In genomic region chr4:102593631-102594030, GRCm38 (mm10) we compare ENCODE assay signal across 18 mouse cellular contexts.
DNase-seq lines count a peak whose midpoint lies in the region; ATAC-seq and TF ChIP-seq lines count a peak whose summit lies in the region.
"Had no signal": no experiment of that assay in that cellular context is flagged by ENCODE, and none has a peak within 500 bp of the region (broad histone marks: within the 10 kb centered on the region; RNA-seq: fewer than 3 reads in every experiment).

No protein-coding gene starts in this region.

- no peak for ATAC-seq in heart, embryonic 12.5 days (ENCODE audit: insufficient number of reproducible peaks, low FRiP score)
- no peak for ATAC-seq in neural tube, embryonic 13.5 days (ENCODE audit: low read depth)
- ATAC-seq in neural tube, embryonic 15.5 days (ENCODE audit: low FRiP score) = no peak

- no peak for DNase-seq in heart, adult 2 months
- DNase-seq in kidney, postnatal 14 days = peak; percentile 41
- no peak for DNase-seq in kidney, postnatal 4 days
- no peak for DNase-seq in thymus, adult 18-20 months
- DNase-seq in spleen, postnatal 4 days (ENCODE audit: low spot score in 2 of 2) = no peak
- DNase-seq: adrenal gland, postnatal 36 days; cerebellum, adult 8-10 months; gastrocnemius, postnatal 10 days; lung, postnatal 10 days; right cerebral cortex, postnatal 25 days had no signal

- no peak for TF ChIP-seq CTCF in heart, adult 2 months (IDR thresholded peaks at IDR 0.05)

- no peaks in the 10 kb centered on the region for H3K27me3 ChIP-seq in heart, adult 2 months (ENCODE audit: control insufficient read depth, insufficient read depth, low read length)
- H3K27me3 ChIP-seq in heart, embryonic 12.5 days (replicated peaks) = no peaks in the 10 kb centered on the region
- H3K27me3 ChIP-seq in neural tube, embryonic 13.5 days = no peaks in the 10 kb centered on the region
- H3K27me3 ChIP-seq in neural tube, embryonic 15.5 days (replicated peaks) = no peaks in the 10 kb centered on the region
- H3K27me3 ChIP-seq: forebrain, embryonic 12.5 days; limb, embryonic 15.5 days; neural tube, embryonic 12.5 days; stomach, embryonic 15.5 days had no signal

- peaks cover 2% of the 10 kb centered on the region; the same call in 1 of the 2 replicates for H3K79me2 ChIP-seq in heart, adult 2 months (replicated peaks; ENCODE audit: control insufficient read depth, insufficient read depth, low read length)

- H3K9ac ChIP-seq in heart, adult 2 months (ENCODE audit: low read depth, low read length) = no peak overlapping the region
- no peak overlapping the region for H3K9ac ChIP-seq in heart, embryonic 12.5 days
- H3K9ac ChIP-seq in neural tube, embryonic 13.5 days = no peak overlapping the region
- H3K9ac ChIP-seq in neural tube, embryonic 15.5 days (replicated peaks) = no peak overlapping the region
- H3K9ac ChIP-seq: forebrain, embryonic 12.5 days; limb, embryonic 15.5 days; neural tube, embryonic 12.5 days; stomach, embryonic 15.5 days had no signal

- peak overlapping the region; percentile 19; the same call in 1 of the 2 replicates for H3K27ac ChIP-seq in heart, adult 2 months
- H3K27ac ChIP-seq in heart, embryonic 12.5 days (ENCODE audit: poor library complexity, severe bottlenecking) = no peak overlapping the region
- no peak overlapping the region for H3K27ac ChIP-seq in neural tube, embryonic 13.5 days (replicated peaks)
- no peak overlapping the region for H3K27ac ChIP-seq in neural tube, embryonic 15.5 days (replicated peaks)
- H3K27ac ChIP-seq: forebrain, embryonic 12.5 days; hindbrain, embryonic 10.5 days; limb, embryonic 15.5 days; neural tube, embryonic 12.5 days; stomach, embryonic 15.5 days had no signal

- TF ChIP-seq POLR2A in heart, adult 2 months (IDR thresholded peaks at IDR 0.05; ENCODE audit: insufficient read depth, low read depth, low read length) = no peak

- H3K9me3 ChIP-seq in heart, embryonic 12.5 days (replicated peaks) = no peaks in the 10 kb centered on the region
- no peaks in the 10 kb centered on the region for H3K9me3 ChIP-seq in neural tube, embryonic 13.5 days
- no peaks in the 10 kb centered on the region for H3K9me3 ChIP-seq in neural tube, embryonic 15.5 days (replicated peaks)
- H3K9me3 ChIP-seq: forebrain, embryonic 12.5 days; hindbrain, embryonic 10.5 days; limb, embryonic 15.5 days; neural tube, embryonic 12.5 days; stomach, embryonic 15.5 days had no signal

- H3K4me3 ChIP-seq in heart, adult 2 months = no peak overlapping the region
- H3K4me3 ChIP-seq in heart, embryonic 12.5 days = no peak overlapping the region
- H3K4me3 ChIP-seq in neural tube, embryonic 13.5 days = no peak overlapping the region
- no peak overlapping the region for H3K4me3 ChIP-seq in neural tube, embryonic 15.5 days (replicated peaks)
- H3K4me3 ChIP-seq: forebrain, embryonic 12.5 days; hindbrain, embryonic 10.5 days; limb, embryonic 15.5 days; neural tube, embryonic 12.5 days; stomach, embryonic 15.5 days had no signal

- H3K4me1 ChIP-seq in heart, adult 2 months (ENCODE audit: control insufficient read depth, insufficient read depth, low read length) = peaks cover 6% of the 10 kb centered on the region
- H3K4me1 ChIP-seq in heart, embryonic 12.5 days (replicated peaks) = peaks cover 12% of the 10 kb centered on the region
- H3K4me1 ChIP-seq in neural tube, embryonic 13.5 days (replicated peaks) = peaks cover 36% of the 10 kb centered on the region
- peaks cover 48% of the 10 kb centered on the region for H3K4me1 ChIP-seq in neural tube, embryonic 15.5 days

- H3K36me3 ChIP-seq in heart, adult 2 months (ENCODE audit: control insufficient read depth, insufficient read depth, low read length) = peaks cover 43% of the 10 kb centered on the region
- H3K36me3 ChIP-seq in heart, embryonic 12.5 days = peaks cover 38% of the 10 kb centered on the region
- H3K36me3 ChIP-seq in neural tube, embryonic 13.5 days = peaks cover 16% of the 10 kb centered on the region
- peaks cover 14% of the 10 kb centered on the region; the same call in 1 of the 2 replicates for H3K36me3 ChIP-seq in neural tube, embryonic 15.5 days
- H3K36me3 ChIP-seq: forebrain, embryonic 12.5 days; hindbrain, embryonic 10.5 days; stomach, embryonic 15.5 days had no signal

- no peak overlapping the region for H3K4me2 ChIP-seq in heart, embryonic 12.5 days
- H3K4me2 ChIP-seq in neural tube, embryonic 13.5 days = 0 out of 2 replicates have a peak overlapping the region, but pooled peaks have one; percentile 5
- no peak overlapping the region for H3K4me2 ChIP-seq in neural tube, embryonic 15.5 days
- H3K4me2 ChIP-seq: forebrain, embryonic 12.5 days; limb, embryonic 15.5 days; neural tube, embryonic 12.5 days; stomach, embryonic 15.5 days had no signal

- WGBS in heart, adult 2 months = 49% methylated on average over 4 of the region's 4 CpGs
- 80% methylated on average over 4 of the region's 4 CpGs for WGBS in heart, embryonic 12.5 days
- 69% methylated on average over 4 of the region's 4 CpGs for WGBS in neural tube, embryonic 13.5 days
- 59% methylated on average over 4 of the region's 4 CpGs for WGBS in neural tube, embryonic 15.5 days

- TF ChIP-seq EP300 in heart, adult 2 months (IDR thresholded peaks at IDR 0.05; ENCODE audit: insufficient read depth, low read depth, low read length) = no peak

- intact Hi-C loops in heart, adult 2 months (cut with DNase I) = loop anchor here (5.0 kb wide), 1 partner anchor 39 kb away; no protein-coding TSS in a partner anchor
